Mouse (Mus musculus) ES-Bruce4 (cell line): ENCODE results near the gene Vmn2r3.

Experiments used
- CTCF ChIP-seq: IDR thresholded peaks from one replicate; pipeline ENCODE4 v1.8.1; 2011; ENCODE audit warnings: low read depth, low read length
- POLR2A ChIP-seq: IDR thresholded peaks from one replicate; pipeline ENCODE4 v1.8.1; 2011; ENCODE audit warnings: low read length; ENCODE audit not compliant: insufficient read depth

DNA sequence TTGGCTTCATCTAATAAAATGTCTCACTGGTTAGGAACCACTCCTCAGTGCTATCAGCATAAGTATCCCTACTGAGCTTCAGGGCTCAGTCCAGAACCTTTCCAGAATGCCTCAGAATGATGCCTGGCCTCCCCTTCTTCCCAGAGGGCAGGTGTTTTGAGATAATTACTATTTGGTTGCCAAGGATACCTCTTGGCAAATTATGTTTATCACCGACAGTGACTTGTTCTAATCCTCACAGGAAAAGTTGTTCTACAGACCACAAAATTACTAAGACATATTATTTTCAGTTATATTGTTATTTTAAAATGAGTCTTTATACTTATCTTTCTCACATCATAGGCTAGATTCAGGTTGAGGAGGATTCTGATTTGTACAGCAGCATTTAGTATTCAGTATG is at the start of gene Vmn2r3:
- no peak for TF ChIP-seq POLR2A
- TF ChIP-seq CTCF, result no peak
